Mouse (Mus musculus): ENCODE data around the gene Rgl1.

DNA sequence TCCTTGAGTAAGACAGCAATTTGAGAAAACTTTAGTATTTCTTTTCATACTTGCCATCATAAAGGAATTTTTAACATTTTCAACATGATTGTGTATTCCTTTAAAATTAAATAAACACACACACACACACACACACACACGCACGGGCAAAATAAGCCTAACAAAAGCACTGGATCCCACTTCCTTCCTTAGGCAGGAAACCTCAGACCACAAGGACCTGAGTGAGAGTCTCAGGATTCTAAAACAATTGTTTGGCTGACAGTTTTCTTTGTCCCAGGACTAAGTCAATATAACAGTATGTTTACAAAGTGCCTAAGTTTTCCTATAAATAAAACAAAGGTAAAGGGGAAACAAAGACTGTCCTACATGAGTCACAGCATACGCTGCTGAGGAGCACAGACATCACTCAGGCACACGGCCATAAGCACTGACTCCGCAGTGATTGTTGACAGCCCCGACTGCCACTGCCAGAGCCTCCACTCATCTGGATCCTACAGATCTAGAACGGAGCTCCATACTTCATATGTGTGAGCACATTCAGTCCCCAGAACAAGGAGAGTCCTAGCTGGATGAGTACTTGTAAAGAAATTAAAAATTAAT lies 180.7 kb downstream of the Rgl1 start:
- TF ChIP-seq EP300 (IDR thresholded peaks at IDR 0.05) (peak; percentile 80), CTCF (IDR thresholded peaks at IDR 0.05) (no peak)
